8 mouse cellular contexts compared by ENCODE assay signal in genomic region chr3:97680631-97681320, GRCm38 (mm10). TPM values are rescaled to one million over a fixed set of nuclear protein-coding genes. Genes with fewer than 3 reads are reported as not detected.
DNase-seq lines count a peak whose midpoint lies in the region; ATAC-seq and TF ChIP-seq lines count a peak whose summit lies in the region.

No protein-coding gene starts in this region.

- peak overlapping the region; percentile 26; the same call in 1 of the 2 replicates for H3K27ac ChIP-seq in embryonic facial prominence, embryonic 10.5 days (replicated peaks)
- H3K27ac ChIP-seq in intestine, postnatal 0 days (ENCODE audit: low read depth, low read length) = peak overlapping the region; percentile 21; the same call in 1 of the 2 replicates
- H3K27ac ChIP-seq in limb, embryonic 10.5 days = peak overlapping the region; percentile 44; the same call in 1 of the 2 replicates
- no peak overlapping the region for H3K27ac ChIP-seq in midbrain, embryonic 11.5 days (ENCODE audit: low read depth, low read length)

- peak overlapping the region; percentile 44 for H3K9ac ChIP-seq in intestine, postnatal 0 days (ENCODE audit: low read depth, low read length)
- no peak overlapping the region for H3K9ac ChIP-seq in midbrain, embryonic 11.5 days (ENCODE audit: low read length)

- H3K9me3 ChIP-seq in embryonic facial prominence, embryonic 10.5 days = no peaks in the 10 kb centered on the region
- H3K9me3 ChIP-seq in intestine, postnatal 0 days (ENCODE audit: control insufficient read depth) = no peaks in the 10 kb centered on the region
- H3K9me3 ChIP-seq in limb, embryonic 10.5 days (replicated peaks) = no peaks in the 10 kb centered on the region
- no peaks in the 10 kb centered on the region for H3K9me3 ChIP-seq in midbrain, embryonic 11.5 days (ENCODE audit: control insufficient read depth, low read length)

- DNase-seq in urinary bladder, adult 18-20 months (ENCODE audit: low spot score in 2 of 2) = peak; percentile 62 to 75
- no peak for DNase-seq in urinary bladder, postnatal 10 days (ENCODE audit: low spot score)
- peak; percentile 85 for DNase-seq in embryonic facial prominence, embryonic 10.5 days (ENCODE audit: low spot score)
- DNase-seq in limb, embryonic 10.5 days (ENCODE audit: low spot score) = peak; percentile 84
- DNase-seq in midbrain, embryonic 11.5 days (ENCODE audit: low spot score, missing footprints) = peak; percentile 95
- peak; percentile 84 for DNase-seq in right cerebral cortex, postnatal 4 days

- H3K4me2 ChIP-seq in intestine, postnatal 0 days (replicated peaks; ENCODE audit: low read depth) = peak overlapping the region; percentile 78
- peak overlapping the region; percentile 60 for H3K4me2 ChIP-seq in midbrain, embryonic 11.5 days

- H3K27me3 ChIP-seq in embryonic facial prominence, embryonic 10.5 days (replicated peaks; ENCODE audit: low read depth, poor library complexity, severe bottlenecking) = peaks cover 46% of the 10 kb centered on the region
- no peaks in the 10 kb centered on the region for H3K27me3 ChIP-seq in intestine, postnatal 0 days (replicated peaks; ENCODE audit: control insufficient read depth, insufficient read depth, low read length)
- peaks cover 54% of the 10 kb centered on the region for H3K27me3 ChIP-seq in limb, embryonic 10.5 days (ENCODE audit: low read depth, poor library complexity, severe bottlenecking)
- peaks cover 15% of the 10 kb centered on the region for H3K27me3 ChIP-seq in midbrain, embryonic 11.5 days (ENCODE audit: control insufficient read depth, insufficient read depth, low read length)

- WGBS in embryonic facial prominence, embryonic 10.5 days = 2% methylated on average over 28 of the region's 28 CpGs
- WGBS in intestine, postnatal 0 days = 9% methylated on average over 28 of the region's 28 CpGs
- WGBS in limb, embryonic 10.5 days = 2% methylated on average over 28 of the region's 28 CpGs
- 1% methylated on average over 28 of the region's 28 CpGs for WGBS in midbrain, embryonic 11.5 days

- peak overlapping the region; percentile 58 for H3K4me3 ChIP-seq in embryonic facial prominence, embryonic 10.5 days
- peak overlapping the region; percentile 37 for H3K4me3 ChIP-seq in intestine, postnatal 0 days (ENCODE audit: low read depth, low read length)
- peak overlapping the region; percentile 49 for H3K4me3 ChIP-seq in limb, embryonic 10.5 days
- H3K4me3 ChIP-seq in midbrain, embryonic 11.5 days (ENCODE audit: low read depth, low read length) = peak overlapping the region; percentile 30

- peak; percentile 73 for ATAC-seq in granulocyte monocyte progenitor cell, adult 5-6 weeks (replicated peaks; ENCODE audit: poor library complexity, severe bottlenecking)
- peak; percentile 71 for ATAC-seq in intestine, postnatal 0 days
- ATAC-seq in midbrain, embryonic 11.5 days (ENCODE audit: low FRiP score) = peak; percentile 83

- TF ChIP-seq CTCF in intestine, postnatal 0 days (IDR thresholded peaks at IDR 0.05; ENCODE audit: low read depth) = peak; percentile 89

- peaks cover 34% of the 10 kb centered on the region for H3K4me1 ChIP-seq in embryonic facial prominence, embryonic 10.5 days
- peaks cover 6% of the 10 kb centered on the region; the same call in 1 of the 2 replicates for H3K4me1 ChIP-seq in intestine, postnatal 0 days (replicated peaks; ENCODE audit: control insufficient read depth, insufficient read depth, low read length)
- H3K4me1 ChIP-seq in limb, embryonic 10.5 days = peaks cover 28% of the 10 kb centered on the region
- peaks cover 3% of the 10 kb centered on the region; the same call in 1 of the 2 replicates for H3K4me1 ChIP-seq in midbrain, embryonic 11.5 days (ENCODE audit: control insufficient read depth, insufficient read depth, low read length)

- no peaks in the 10 kb centered on the region for H3K36me3 ChIP-seq in embryonic facial prominence, embryonic 10.5 days (replicated peaks)
- H3K36me3 ChIP-seq in intestine, postnatal 0 days (ENCODE audit: control insufficient read depth, insufficient read depth) = no peaks in the 10 kb centered on the region
- no peaks in the 10 kb centered on the region for H3K36me3 ChIP-seq in limb, embryonic 10.5 days
- H3K36me3 ChIP-seq in midbrain, embryonic 11.5 days (ENCODE audit: control insufficient read depth, insufficient read depth, low read length) = no peaks in the 10 kb centered on the region

RNA-seq across cellular contexts. Expression of gene Gm17651, which starts 6.3 kb away (rescaled TPM):
- polyA plus RNA-seq in embryonic facial prominence, embryonic 10.5 days (2016; fragmentation: Nextera tagmentation; extraction: Ambion mirVana) = not detected in 2 replicates
- not detected in 2 replicates for total RNA-seq in granulocyte monocyte progenitor cell, adult 5-6 weeks (2014; fragmentation: Nextera tagmentation)
- not detected in 2 replicates for total RNA-seq in granulocyte monocyte progenitor cell, adult 5-6 weeks (2017)
- polyA plus RNA-seq in intestine, postnatal 0 days (2015; fragmentation: Nextera tagmentation; extraction: Ambion mirVana) = not detected in 2 replicates
- polyA plus RNA-seq in limb, embryonic 10.5 days (2016; fragmentation: Nextera tagmentation; extraction: Ambion mirVana) = not detected in 2 replicates
- polyA plus RNA-seq in midbrain, embryonic 11.5 days (2014; fragmentation: Nextera tagmentation; extraction: Ambion mirVana) = not detected in 2 replicates

RNA-seq across cellular contexts. Expression of gene Prkab2, which starts 22.8 kb away (rescaled TPM):
- 7.2 and 7.3 TPM in 2 replicates for polyA plus RNA-seq in embryonic facial prominence, embryonic 10.5 days (2016; fragmentation: Nextera tagmentation; extraction: Ambion mirVana)
- 4.1 and 10.1 TPM in 2 replicates for total RNA-seq in granulocyte monocyte progenitor cell, adult 5-6 weeks (2014; fragmentation: Nextera tagmentation)
- 3.3 and 5.0 TPM in 2 replicates for total RNA-seq in granulocyte monocyte progenitor cell, adult 5-6 weeks (2017)
- polyA plus RNA-seq in intestine, postnatal 0 days (2015; fragmentation: Nextera tagmentation; extraction: Ambion mirVana) = 3.1 and 4.1 TPM in 2 replicates
- 4.3 and 5.8 TPM in 2 replicates for polyA plus RNA-seq in limb, embryonic 10.5 days (2016; fragmentation: Nextera tagmentation; extraction: Ambion mirVana)
- 6.4 and 6.9 TPM in 2 replicates for polyA plus RNA-seq in midbrain, embryonic 11.5 days (2014; fragmentation: Nextera tagmentation; extraction: Ambion mirVana)

RNA-seq across cellular contexts. Expression of gene Fmo5, which starts 52.2 kb away (rescaled TPM):
- polyA plus RNA-seq in embryonic facial prominence, embryonic 10.5 days (2016; fragmentation: Nextera tagmentation; extraction: Ambion mirVana) = 0.48 and 0.62 TPM in 2 replicates
- total RNA-seq in granulocyte monocyte progenitor cell, adult 5-6 weeks (2014; fragmentation: Nextera tagmentation) = 1.8 and 6.8 TPM in 2 replicates
- 1.5 and 1.8 TPM in 2 replicates for total RNA-seq in granulocyte monocyte progenitor cell, adult 5-6 weeks (2017)
- 91.9 and 94.6 TPM in 2 replicates for polyA plus RNA-seq in intestine, postnatal 0 days (2015; fragmentation: Nextera tagmentation; extraction: Ambion mirVana)
- 0.30 and 0.73 TPM in 2 replicates for polyA plus RNA-seq in limb, embryonic 10.5 days (2016; fragmentation: Nextera tagmentation; extraction: Ambion mirVana)
- polyA plus RNA-seq in midbrain, embryonic 11.5 days (2014; fragmentation: Nextera tagmentation; extraction: Ambion mirVana) = 0.40 and 0.77 TPM in 2 replicates

Comparison
In these comparisons a context has a peak if more than half of its experiments do, and no peak if none do; other contexts are left out.
1. RNA of gene Fmo5, which starts 52.2 kb away (polyA plus RNA-seq): 91.9 to 94.6 TPM in intestine, postnatal 0 days; 0.30 to 0.73 TPM in limb, embryonic 10.5 days, 0.48 to 0.62 TPM in embryonic facial prominence, embryonic 10.5 days and 0.40 to 0.77 TPM in midbrain, embryonic 11.5 days; every median in the first group is over 10 times any median in the second.
2. Peak in every context shown above with its lines, with median percentiles within 50 percentile points of each other: H3K4me3 ChIP-seq and ATAC-seq.